9 mouse cellular contexts compared by ENCODE assay signal in genomic region chr17:32209752-32210151, GRCm38 (mm10). TPM values are rescaled to one million over a fixed set of nuclear protein-coding genes. Genes with fewer than 3 reads are reported as not detected.
A peak's percentile ranks its signal among the peaks of the same experiment; 100 is the strongest.
DNase-seq lines count a peak whose midpoint lies in the region; ATAC-seq and TF ChIP-seq lines count a peak whose summit lies in the region.
"Had no signal": no experiment of that assay in that cellular context is flagged by ENCODE, and none has a peak within 500 bp of the region (broad histone marks: within the 10 kb centered on the region; RNA-seq: fewer than 3 reads in every experiment).

No protein-coding gene starts in this region.

- no peak overlapping the region for H3K27ac ChIP-seq in lung, postnatal 0 days (ENCODE audit: low read length)

- no peak overlapping the region for H3K9ac ChIP-seq in lung, postnatal 0 days (replicated peaks; ENCODE audit: low read depth)

- peak; percentile 82 for TF ChIP-seq CTCF in E14TG2a.4 (conservative IDR thresholded peaks at IDR 0.05; ENCODE audit: low read length)
- peak; percentile 91 for TF ChIP-seq CTCF in lung, postnatal 0 days (IDR thresholded peaks at IDR 0.05)

- ATAC-seq in CD4-positive, CD25-positive, alpha-beta regulatory T cell, adult 4 months: no peak
- ATAC-seq in granulocyte monocyte progenitor cell, adult 5-6 weeks (replicated peaks; ENCODE audit: poor library complexity, severe bottlenecking): peak; percentile 40; the same call in 1 of the 2 replicates
- peak; percentile 51 for ATAC-seq in lung, postnatal 0 days

- peak; percentile 59 for DNase-seq in CD4-positive, CD25-positive, alpha-beta regulatory T cell, adult 2 months (ENCODE audit: low read depth, low spot score)
- DNase-seq in cerebellum, adult 9-10 months: peak; percentile 67
- DNase-seq in kidney, postnatal 10 days: peak; percentile 85
- DNase-seq in lung, postnatal 0 days (ENCODE audit: low spot score): peak; percentile 55
- peak; percentile 44 for DNase-seq in right cerebral cortex, postnatal 25 days

- H3K9me3 ChIP-seq in E14TG2a.4 (ENCODE audit: low read length): no peaks in the 10 kb centered on the region
- no peaks in the 10 kb centered on the region for H3K9me3 ChIP-seq in lung, postnatal 0 days (ENCODE audit: low read length)

- no peak for TF ChIP-seq EP300 in lung, postnatal 0 days (IDR thresholded peaks at IDR 0.05)

- H3K4me3 ChIP-seq in E14TG2a.4 (replicated peaks; ENCODE audit: low read length): no peak overlapping the region
- H3K4me3 ChIP-seq in lung, postnatal 0 days (ENCODE audit: low read depth, low read length): no peak overlapping the region

- 40% methylated on average over 3 of the region's 3 CpGs for WGBS in lung, postnatal 0 days

- no peak overlapping the region for H3K4me2 ChIP-seq in lung, postnatal 0 days (replicated peaks; ENCODE audit: low read depth, low read length)

- no peaks in the 10 kb centered on the region for H3K27me3 ChIP-seq in E14TG2a.4 (ENCODE audit: insufficient read depth, low read length)
- no peaks in the 10 kb centered on the region for H3K27me3 ChIP-seq in lung, postnatal 0 days (replicated peaks; ENCODE audit: insufficient read depth, low read length)

- H3K4me1 ChIP-seq in E14TG2a.4 (replicated peaks; ENCODE audit: low read depth, low read length): peaks cover 53% of the 10 kb centered on the region
- no peaks in the 10 kb centered on the region for H3K4me1 ChIP-seq in lung, postnatal 0 days (ENCODE audit: insufficient read depth, low read depth, low read length)

- H3K36me3 ChIP-seq in E14TG2a.4 (ENCODE audit: insufficient read depth, low read length): peaks cover 100% of the 10 kb centered on the region
- H3K36me3 ChIP-seq in lung, postnatal 0 days (ENCODE audit: insufficient read depth, low read length): peaks cover 40% of the 10 kb centered on the region; the same call in 1 of the 2 replicates

RNA-seq across cellular contexts. Expression of gene Ephx3, which starts 20.4 kb away (rescaled TPM):
- polyA plus RNA-seq in CD4-positive, CD25-positive, alpha-beta regulatory T cell, adult 4 months (2017; shearing (Covaris generic)): under 1 TPM in 1 of 2 experiments, not detected in 1; 0.22 TPM
- total RNA-seq in granulocyte monocyte progenitor cell, adult 5-6 weeks (2014; fragmentation: Nextera tagmentation): not detected in 2 replicates
- not detected in 2 replicates for total RNA-seq in granulocyte monocyte progenitor cell, adult 5-6 weeks (2017)
- polyA plus RNA-seq in lung, postnatal 0 days (2015; fragmentation: Nextera tagmentation; extraction: Ambion mirVana): 0.23 and 0.36 TPM in 2 replicates
- polyA plus RNA-seq: liver, embryonic 16.5 days had no signal

RNA-seq across cellular contexts. Expression of gene Notch3, which starts 43.1 kb away (rescaled TPM):
- under 1 TPM in 1 of 2 experiments, not detected in 1; 0.05 TPM for polyA plus RNA-seq in CD4-positive, CD25-positive, alpha-beta regulatory T cell, adult 4 months (2017; shearing (Covaris generic))
- total RNA-seq in granulocyte monocyte progenitor cell, adult 5-6 weeks (2014; fragmentation: Nextera tagmentation): not detected in 2 replicates
- not detected in 2 replicates for total RNA-seq in granulocyte monocyte progenitor cell, adult 5-6 weeks (2017)
- 8.3 and 9.7 TPM in 2 replicates for polyA plus RNA-seq in lung, postnatal 0 days (2015; fragmentation: Nextera tagmentation; extraction: Ambion mirVana)
